7 mouse cellular contexts compared by ENCODE assay signal in genomic region chr11:69766872-69767624, GRCm38 (mm10). TPM values are rescaled to one million over a fixed set of nuclear protein-coding genes. Genes with fewer than 3 reads are reported as not detected.
DNase-seq lines count a peak whose midpoint lies in the region; ATAC-seq lines count a peak whose summit lies in the region.

No protein-coding gene starts in this region.

- H3K9ac ChIP-seq in liver, embryonic 15.5 days, result no peak overlapping the region; the same call in 1 of the 2 replicates
- peak overlapping the region; percentile 97 for H3K9ac ChIP-seq in stomach, embryonic 16.5 days (ENCODE audit: low read length)

- H3K4me2 ChIP-seq in liver, embryonic 15.5 days, result peak overlapping the region; percentile 94
- H3K4me2 ChIP-seq in stomach, embryonic 16.5 days (ENCODE audit: low read depth, low read length), result peak overlapping the region; percentile 78

- peaks cover 30% of the 10 kb centered on the region for H3K4me1 ChIP-seq in hindbrain, embryonic 10.5 days (replicated peaks)
- H3K4me1 ChIP-seq in liver, embryonic 15.5 days (replicated peaks), result peaks cover 31% of the 10 kb centered on the region
- peaks cover 23% of the 10 kb centered on the region for H3K4me1 ChIP-seq in stomach, embryonic 16.5 days (ENCODE audit: control insufficient read depth, insufficient read depth, low read length)

- no peak for ATAC-seq in liver, embryonic 15.5 days (ENCODE audit: insufficient read depth)
- ATAC-seq in stomach, embryonic 16.5 days (ENCODE audit: insufficient read depth, low FRiP score), result no peak

- H3K36me3 ChIP-seq in hindbrain, embryonic 10.5 days, result no peaks in the 10 kb centered on the region
- no peaks in the 10 kb centered on the region for H3K36me3 ChIP-seq in liver, embryonic 15.5 days (replicated peaks)
- H3K36me3 ChIP-seq in stomach, embryonic 16.5 days (ENCODE audit: control insufficient read depth, insufficient read depth, low read length), result no peaks in the 10 kb centered on the region

- H3K4me3 ChIP-seq in hindbrain, embryonic 10.5 days, result peak overlapping the region; percentile 85
- H3K4me3 ChIP-seq in liver, embryonic 15.5 days (replicated peaks), result peak overlapping the region; percentile 72
- H3K4me3 ChIP-seq in stomach, embryonic 16.5 days (replicated peaks; ENCODE audit: low read length), result peak overlapping the region; percentile 76

- H3K9me3 ChIP-seq in hindbrain, embryonic 10.5 days, result no peaks in the 10 kb centered on the region
- H3K9me3 ChIP-seq in liver, embryonic 15.5 days (replicated peaks), result no peaks in the 10 kb centered on the region
- H3K9me3 ChIP-seq in stomach, embryonic 16.5 days (replicated peaks; ENCODE audit: control insufficient read depth, low read length), result no peaks in the 10 kb centered on the region

- H3K27ac ChIP-seq in hindbrain, embryonic 10.5 days, result 0 out of 2 replicates have a peak overlapping the region, but pooled peaks have one; percentile 94
- no peak overlapping the region; the same call in 1 of the 2 replicates for H3K27ac ChIP-seq in liver, embryonic 15.5 days (replicated peaks)
- H3K27ac ChIP-seq in stomach, embryonic 16.5 days (ENCODE audit: low read length), result peak overlapping the region; percentile 89

- H3K27me3 ChIP-seq in hindbrain, embryonic 10.5 days (ENCODE audit: insufficient read depth, poor library complexity, severe bottlenecking), result peaks cover 13% of the 10 kb centered on the region; the same call in 1 of the 2 replicates
- H3K27me3 ChIP-seq in liver, embryonic 15.5 days, result peaks cover 15% of the 10 kb centered on the region
- H3K27me3 ChIP-seq in stomach, embryonic 16.5 days (ENCODE audit: control insufficient read depth, insufficient read depth, low read length), result no peaks in the 10 kb centered on the region

- DNase-seq in urinary bladder, postnatal 14 days (ENCODE audit: low spot score), result peak; percentile 11
- no peak for DNase-seq in urinary bladder, postnatal 4 days (ENCODE audit: low spot score in 2 of 2)
- DNase-seq in hindbrain, embryonic 10.5 days (ENCODE audit: low spot score), result no peak
- DNase-seq in right cerebral cortex, postnatal 4 days, result no peak
- DNase-seq in layer of hippocampus, postnatal 36 days, result no peak

- 69% methylated on average over 13 of the region's 13 CpGs for WGBS in hindbrain, embryonic 10.5 days
- 64% methylated on average over 13 of the region's 13 CpGs for WGBS in liver, embryonic 15.5 days (ENCODE audit: insufficient replicate concordance)
- 52% methylated on average over 13 of the region's 13 CpGs for WGBS in stomach, embryonic 16.5 days

RNA-seq across cellular contexts. Expression of gene Zbtb4, which starts 1.3 kb away (rescaled TPM):
- polyA plus RNA-seq in hindbrain, embryonic 10.5 days (2016; fragmentation: Nextera tagmentation; extraction: Ambion mirVana), result 0.80 and 1.2 TPM in 2 replicates
- 0.43 and 0.92 TPM in 2 replicates for polyA plus RNA-seq in liver, embryonic 15.5 days (2015; fragmentation: Nextera tagmentation; extraction: Ambion mirVana)
- polyA plus RNA-seq in stomach, embryonic 16.5 days (2015; fragmentation: Nextera tagmentation; extraction: Ambion mirVana), result 3.4 TPM in 2 replicates
- 100 to 1,000 TPM; 116 to 126 TPM for total RNA-seq in layer of hippocampus, postnatal 36 days (2021)

RNA-seq across cellular contexts. Expression of gene Slc35g3, which starts 5.3 kb away (rescaled TPM):
- polyA plus RNA-seq in hindbrain, embryonic 10.5 days (2016; fragmentation: Nextera tagmentation; extraction: Ambion mirVana), result 0.50 TPM in 1 of 2 replicates, not detected in the other
- not detected in 2 replicates for polyA plus RNA-seq in liver, embryonic 15.5 days (2015; fragmentation: Nextera tagmentation; extraction: Ambion mirVana)
- polyA plus RNA-seq in stomach, embryonic 16.5 days (2015; fragmentation: Nextera tagmentation; extraction: Ambion mirVana), result 0.17 TPM in 1 of 2 replicates, not detected in the other
- total RNA-seq in layer of hippocampus, postnatal 36 days (2021), result not detected

RNA-seq across cellular contexts. Expression of gene Polr2a, which starts 8.6 kb away (rescaled TPM):
- 31.1 and 37.9 TPM in 2 replicates for polyA plus RNA-seq in hindbrain, embryonic 10.5 days (2016; fragmentation: Nextera tagmentation; extraction: Ambion mirVana)
- polyA plus RNA-seq in liver, embryonic 15.5 days (2015; fragmentation: Nextera tagmentation; extraction: Ambion mirVana), result 10.2 and 10.4 TPM in 2 replicates
- 17.7 and 20.6 TPM in 2 replicates for polyA plus RNA-seq in stomach, embryonic 16.5 days (2015; fragmentation: Nextera tagmentation; extraction: Ambion mirVana)
- 10 to 100 TPM; 61.2 to 61.3 TPM for total RNA-seq in layer of hippocampus, postnatal 36 days (2021)

RNA-seq across cellular contexts. Expression of gene Chrnb1, which starts 28.7 kb away (rescaled TPM):
- 1.6 and 2.2 TPM in 2 replicates for polyA plus RNA-seq in hindbrain, embryonic 10.5 days (2016; fragmentation: Nextera tagmentation; extraction: Ambion mirVana)
- 0.84 and 1.3 TPM in 2 replicates for polyA plus RNA-seq in liver, embryonic 15.5 days (2015; fragmentation: Nextera tagmentation; extraction: Ambion mirVana)
- 5.3 and 10.3 TPM in 2 replicates for polyA plus RNA-seq in stomach, embryonic 16.5 days (2015; fragmentation: Nextera tagmentation; extraction: Ambion mirVana)
- total RNA-seq in layer of hippocampus, postnatal 36 days (2021), result 1 to 10 TPM in 1 of 2 experiments, under 1 TPM in 1; 0.72 to 1.3 TPM

RNA-seq across cellular contexts. Expression of gene Fgf11, which starts 34.6 kb away (rescaled TPM):
- polyA plus RNA-seq in hindbrain, embryonic 10.5 days (2016; fragmentation: Nextera tagmentation; extraction: Ambion mirVana), result 0.76 and 1.8 TPM in 2 replicates
- 0.16 and 0.18 TPM in 2 replicates for polyA plus RNA-seq in liver, embryonic 15.5 days (2015; fragmentation: Nextera tagmentation; extraction: Ambion mirVana)
- 1.8 and 2.5 TPM in 2 replicates for polyA plus RNA-seq in stomach, embryonic 16.5 days (2015; fragmentation: Nextera tagmentation; extraction: Ambion mirVana)
- total RNA-seq in layer of hippocampus, postnatal 36 days (2021), result 10 to 100 TPM; 29.2 to 31.6 TPM
